Mouse (Mus musculus) midbrain, postnatal 0 days (tissue): ENCODE data around the gene Lmf2. TPM values are rescaled to one million over a fixed set of nuclear protein-coding genes. Genes with fewer than 3 reads are reported as not detected.

ENCODE experiments used
- ATAC-seq: fragments of 200-750 bp; cut with Nextera tagmentation; 2 replicates; pipeline ENCODE4 v1.8.0; 2017; ENCODE audit warnings: moderate number of reproducible peaks, mild to moderate bottlenecking, moderate TSS enrichment, moderate library complexity; ENCODE audit not compliant: low FRiP score
- DNase-seq: peaks from one replicate; pipeline ENCODE4 v3.0.0-alpha.2; 2015; ENCODE audit warnings: low spot score
- H3K27ac ChIP-seq: fragments of 300-500 bp; sonication (generic); 2 replicates; pipeline ENCODE4 v1.5.1; 2014; ENCODE audit warnings: low read depth, mild to moderate bottlenecking, low read length, mixed read lengths
- H3K27me3 ChIP-seq: fragments of 300-500 bp; sonication (generic); 2 replicates; pipeline ENCODE4 v1.6.1; 2014; ENCODE audit warnings: low read length, control low read depth, mixed read lengths; ENCODE audit not compliant: insufficient read depth
- H3K36me3 ChIP-seq: fragments of 300-500 bp; sonication (generic); 2 replicates; pipeline ENCODE4 v1.6.1; 2014; ENCODE audit warnings: low read length, control low read depth, mixed read lengths; ENCODE audit not compliant: insufficient read depth
- H3K4me1 ChIP-seq: fragments of 300-500 bp; sonication (generic); 2 replicates; pipeline ENCODE4 v1.6.1; 2014; ENCODE audit warnings: mild to moderate bottlenecking, control low read depth, antibody characterized with exemption, low read length, mixed read lengths; ENCODE audit not compliant: insufficient read depth
- H3K4me2 ChIP-seq: fragments of 300-500 bp; sonication (generic); 2 replicates; pipeline ENCODE4 v1.6.1; 2014; ENCODE audit warnings: low read depth, mild to moderate bottlenecking, low read length, mixed read lengths; ENCODE audit not compliant: poor library complexity, severe bottlenecking
- H3K4me3 ChIP-seq: fragments of 300-500 bp; sonication (generic); 2 replicates; pipeline ENCODE4 v1.5.1; 2014; ENCODE audit warnings: low read depth, mild to moderate bottlenecking, low read length, moderate library complexity
- H3K9ac ChIP-seq: fragments of 300-500 bp; sonication (generic); replicated peaks from 2 replicates; pipeline ENCODE4 v1.6.1; 2014; ENCODE audit warnings: mild to moderate bottlenecking, low read length, moderate library complexity, mixed read lengths; ENCODE audit not compliant: poor library complexity, severe bottlenecking
- H3K9me3 ChIP-seq: fragments of 300-500 bp; sonication (generic); 2 replicates; pipeline ENCODE4 v1.6.1; 2016; ENCODE audit warnings: low read length, control low read depth
- CTCF ChIP-seq: IDR thresholded peaks from 2 replicates; pipeline ENCODE4 v1.5.1; 2016; ENCODE audit warnings: antibody characterized with exemption, mild to moderate bottlenecking
- WGBS: fragments of 180-500 bp; shearing (Covaris S2); extraction: QIAGEN DNeasy Blood & Tissue Kit; methylation state at CpG from one replicate; pipeline ENCODE4 v1.1.7; 2014; 5-methylcytosine and 5-hydroxymethylcytosine counted together
- polyA plus RNA-seq: library from polyadenylated mRNA; unstranded; fragments of >200 nt; fragmentation: Nextera tagmentation; extraction: Ambion mirVana; gene quantifications from 2 replicates; pipeline ENCODE4 v1.2.1, GENCODE M21; 2015
- total RNA-seq: library from RNA; depleted of rRNA; stranded (reverse); fragments of >200 nt; gene quantifications from 2 replicates; pipeline ENCODE4 v1.2.3, GENCODE M21; 2014

The Lmf2 gene
- total and polyA plus RNA-seq, 2 experiments from 2014 or later: 25.6 to 27.3 TPM

DNA sequence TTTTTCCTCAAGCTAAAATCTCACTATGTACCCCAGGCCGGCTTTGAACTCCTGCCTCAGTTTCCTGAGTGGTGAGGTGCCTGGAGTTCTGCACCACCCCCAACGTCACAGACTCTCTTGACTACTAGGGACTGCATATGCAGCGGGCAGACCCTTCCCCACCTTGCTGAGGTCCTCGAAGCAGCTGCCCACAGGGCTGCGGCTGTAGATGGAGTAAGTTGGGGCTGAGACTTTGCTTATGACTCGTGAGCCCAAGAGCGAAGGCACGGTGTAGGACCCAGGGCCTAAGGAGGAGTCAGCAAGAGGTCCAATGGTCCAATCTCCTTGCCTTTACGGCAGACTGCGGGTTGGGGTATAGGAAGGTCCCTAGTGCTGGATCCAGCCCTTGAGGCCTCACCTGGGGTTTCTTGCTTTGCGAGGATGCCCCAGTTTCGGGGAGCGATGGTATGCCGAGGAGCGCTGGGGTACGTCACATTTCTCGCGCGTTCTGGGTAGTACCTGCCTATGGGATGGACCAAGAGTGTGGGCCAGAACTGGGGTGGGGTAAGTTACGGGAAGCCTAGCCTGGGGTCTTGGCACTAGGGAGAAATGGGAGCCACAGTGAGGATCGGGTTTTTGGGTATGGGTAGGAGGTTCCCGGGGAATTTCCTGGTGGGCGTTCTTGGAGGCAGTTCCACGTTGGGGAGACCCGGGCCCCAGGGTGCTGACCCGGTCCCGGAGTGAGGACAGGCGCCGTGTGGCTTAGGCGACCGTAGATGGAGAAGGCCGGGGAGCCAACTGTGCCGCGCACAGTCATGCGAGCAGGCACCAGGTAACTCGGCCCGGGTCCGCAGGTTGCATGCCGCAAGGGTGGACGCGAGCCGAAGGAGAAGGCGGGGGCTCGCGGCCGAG, 22.7 kb upstream of the Lmf2 start:
- ATAC-seq: no peak

DNA sequence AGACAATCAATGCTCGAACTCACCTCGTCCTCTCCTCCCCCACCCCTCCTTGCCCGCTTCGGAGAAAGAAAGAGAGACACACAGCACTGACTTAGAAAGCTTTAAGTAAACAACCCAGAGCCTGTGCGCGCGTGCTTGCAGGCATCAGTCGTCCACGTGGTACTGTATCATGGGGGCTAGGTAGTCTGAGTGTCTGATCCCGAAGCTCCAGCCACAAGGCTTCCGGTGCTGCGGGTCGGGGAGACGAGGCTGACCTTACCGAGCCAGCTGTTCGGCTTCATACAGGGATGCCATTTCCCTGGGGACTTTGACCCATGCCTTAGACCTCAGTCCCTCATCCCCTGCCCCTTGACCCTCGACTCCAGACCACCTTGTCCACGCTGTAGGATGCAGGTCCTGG, 21.9 kb upstream of the Lmf2 start:
- peaks cover 16% of the 10 kb centered on the region for H3K4me1 ChIP-seq
- DNase-seq (no peak), ATAC-seq (no peak)
- H3K9ac ChIP-seq: no peak overlapping the region
- H3K4me3 ChIP-seq: 0 out of 2 replicates have a peak overlapping the region, but pooled peaks have one; percentile 5
- no peak overlapping the region for H3K27ac ChIP-seq
- no peak overlapping the region for H3K4me2 ChIP-seq
- H3K9me3 ChIP-seq: no peaks in the 10 kb centered on the region
- TF ChIP-seq CTCF: no peak
- WGBS: 9% methylated on average over 18 of the region's 18 CpGs
- peaks cover 32% of the 10 kb centered on the region for H3K27me3 ChIP-seq
- H3K36me3 ChIP-seq: peaks cover 2% of the 10 kb centered on the region; the same call in 1 of the 2 replicates

More for the DNA sequence above, 22.7 kb upstream of the Lmf2 start:
- H3K4me1 ChIP-seq: peaks cover 16% of the 10 kb centered on the region
- H3K9me3 ChIP-seq: no peaks in the 10 kb centered on the region
- 14% methylated on average over 46 of the region's 46 CpGs for WGBS
- H3K27me3 ChIP-seq: peaks cover 32% of the 10 kb centered on the region
- no peak for DNase-seq
- peak overlapping the region; percentile 33 for H3K4me3 ChIP-seq
- H3K4me2 ChIP-seq: peak overlapping the region; percentile 66
- TF ChIP-seq CTCF: no peak
- H3K36me3 ChIP-seq: no peaks in the 10 kb centered on the region
- H3K9ac ChIP-seq: 0 out of 2 replicates have a peak overlapping the region, but pooled peaks have one; percentile 25
- H3K27ac ChIP-seq: no peak overlapping the region

DNA sequence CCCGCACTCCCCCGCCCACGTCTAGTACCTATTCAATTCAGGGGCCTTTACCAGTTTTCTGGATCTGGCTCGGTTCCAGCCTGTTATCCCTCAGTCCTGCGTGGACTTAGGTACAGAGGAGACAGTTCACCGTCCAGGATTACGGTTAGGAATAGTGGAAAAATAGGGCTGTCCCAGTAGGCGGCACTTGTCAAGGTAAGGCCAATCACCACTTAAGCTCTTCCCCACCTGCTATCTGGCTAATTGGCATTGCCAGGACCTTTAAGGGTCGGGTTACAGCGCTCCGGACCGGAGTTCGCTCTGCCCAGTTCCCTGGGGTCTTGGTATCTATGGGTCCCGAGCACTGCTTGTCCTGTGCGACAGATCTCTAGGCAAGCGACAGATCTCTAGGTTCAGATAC, 21.5 kb upstream of the Lmf2 start, which contains the start of gene Tymp:
Tymp (minus strand) TSS at position 83 of the 400 bp plus-strand sequence.
- Histone ChIP-seq H3K27ac (no peak within 1 kb of the TSS), H3K4me1 (peaks cover 16% of the 10 kb centered on the region), H3K27me3 (peaks cover 32% of the 10 kb centered on the region), H3K36me3 (peaks cover 6% of the 10 kb centered on the region), H3K4me2 (no peak within 1 kb of the TSS), H3K9ac (no peak within 1 kb of the TSS), H3K9me3 (no peaks in the 10 kb centered on the region), H3K4me3 (0 out of 2 replicates have a peak within 1 kb of the TSS, but pooled peaks have one; percentile 5)
- WGBS: 29% methylated on average over 16 of the region's 16 CpGs
- DNase-seq (no peak), ATAC-seq (no peak)
- no peak for TF ChIP-seq CTCF

DNA sequence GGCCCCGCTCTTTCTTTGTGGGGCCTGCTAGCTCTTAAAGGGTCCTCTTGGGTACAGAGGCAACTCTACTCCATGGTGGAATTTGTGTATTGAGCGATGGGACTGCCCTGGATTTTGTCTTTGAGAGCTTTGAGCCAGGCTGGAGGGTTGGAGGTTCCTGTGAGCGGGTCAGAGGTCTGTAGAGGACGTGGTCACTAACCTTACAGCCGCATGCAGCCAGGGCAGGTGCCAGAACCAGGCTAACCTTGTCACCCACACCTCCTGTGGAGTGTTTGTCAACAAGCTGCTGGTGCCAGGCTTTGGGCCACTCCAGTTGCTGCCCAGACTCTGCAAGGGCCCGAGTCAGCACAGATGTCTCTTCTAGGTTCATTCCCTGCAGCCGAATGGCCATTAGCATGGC, 20.6 kb upstream of the Lmf2 start:
- no peak for ATAC-seq
- DNase-seq: no peak
- peaks cover 15% of the 10 kb centered on the region for H3K36me3 ChIP-seq
- no peak overlapping the region for H3K27ac ChIP-seq
- no peak overlapping the region for H3K9ac ChIP-seq
- H3K4me1 ChIP-seq: peaks cover 16% of the 10 kb centered on the region
- H3K4me2 ChIP-seq: no peak overlapping the region
- peaks cover 32% of the 10 kb centered on the region for H3K27me3 ChIP-seq
- no peak overlapping the region for H3K4me3 ChIP-seq
- no peak for TF ChIP-seq CTCF
- no peaks in the 10 kb centered on the region for H3K9me3 ChIP-seq
- 85% methylated on average over 7 of the region's 7 CpGs for WGBS

DNA sequence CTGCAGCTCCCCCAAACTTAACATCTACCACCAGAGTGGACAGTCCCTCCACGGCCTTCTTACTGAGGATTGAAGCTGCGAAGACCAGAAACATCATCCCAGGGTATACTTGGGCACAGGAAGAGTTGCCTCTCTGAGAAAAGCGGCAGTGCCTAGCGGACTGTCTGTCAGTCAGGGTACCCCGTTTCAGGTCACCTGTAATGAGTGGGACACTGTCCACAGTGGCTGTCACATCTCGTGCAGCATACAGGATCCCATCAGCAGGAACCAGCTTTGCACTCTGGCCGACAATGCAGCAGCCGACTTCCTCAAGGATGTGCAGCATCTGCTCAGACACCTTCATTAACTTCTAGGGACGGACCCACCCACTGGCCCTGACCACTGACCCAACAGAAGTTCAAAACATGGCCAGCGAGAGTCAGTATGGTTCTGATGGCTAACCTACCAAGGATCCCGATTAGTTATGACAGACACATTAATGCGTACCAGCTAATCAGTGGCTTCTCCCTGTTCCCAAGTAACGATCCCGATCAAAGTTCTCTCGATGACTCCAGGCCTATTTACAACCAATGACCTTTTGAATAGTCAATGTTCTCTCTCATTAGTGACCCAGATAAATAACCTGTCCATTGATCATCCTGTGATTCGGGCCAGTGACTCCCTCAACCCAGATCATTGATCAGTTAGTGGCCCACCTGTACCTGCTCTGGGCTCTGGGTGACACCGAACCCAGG, 19.5 kb upstream of the Lmf2 start:
- peaks cover 16% of the 10 kb centered on the region for H3K4me1 ChIP-seq
- peaks cover 32% of the 10 kb centered on the region for H3K27me3 ChIP-seq
- WGBS: 93% methylated on average over 17 of the region's 17 CpGs
- H3K4me3 ChIP-seq: no peak overlapping the region
- H3K4me2 ChIP-seq: peak overlapping the region; percentile 84
- no peak for TF ChIP-seq CTCF
- H3K36me3 ChIP-seq: peaks cover 21% of the 10 kb centered on the region
- no peaks in the 10 kb centered on the region for H3K9me3 ChIP-seq
- ATAC-seq (no peak), DNase-seq (no peak)
- H3K27ac ChIP-seq: no peak overlapping the region
- no peak overlapping the region; the same call in 1 of the 2 replicates for H3K9ac ChIP-seq
